Mouse (Mus musculus) testis, adult 2 months (tissue): Measurements from ENCODE around the gene Pnmt. TPM values are rescaled to one million over a fixed set of nuclear protein-coding genes. Genes with fewer than 3 reads are reported as not detected.
A peak's percentile ranks its signal among the peaks of the same experiment; 100 is the strongest.

Experiments used
- H3K27ac ChIP-seq: fragments of 200-500 bp; 2 replicates; pipeline ENCODE4 v1.5.1; 2012; ENCODE audit warnings: low read depth, low read length; ENCODE audit not compliant: control insufficient read depth, insufficient read depth
- H3K27me3 ChIP-seq: fragments of 200-500 bp; 2 replicates; pipeline ENCODE4 v1.6.1; 2012; ENCODE audit warnings: mild to moderate bottlenecking, low read length, moderate library complexity; ENCODE audit not compliant: control insufficient read depth, insufficient read depth
- H3K36me3 ChIP-seq: fragments of 200-500 bp; 2 replicates; pipeline ENCODE4 v1.6.1; 2012; ENCODE audit warnings: mild to moderate bottlenecking, low read length; ENCODE audit not compliant: control insufficient read depth, insufficient read depth
- H3K4me1 ChIP-seq: fragments of 200-500 bp; 2 replicates; pipeline ENCODE4 v1.6.1; 2012; ENCODE audit warnings: low read length; ENCODE audit not compliant: control insufficient read depth, insufficient read depth
- H3K4me3 ChIP-seq: fragments of 200-500 bp; 2 replicates; pipeline ENCODE4 v1.5.1; 2012; ENCODE audit warnings: low read depth, mild to moderate bottlenecking, low read length, moderate library complexity, mixed read lengths; ENCODE audit not compliant: control insufficient read depth
- CTCF ChIP-seq: fragments of 200-500 bp; IDR thresholded peaks from 2 replicates; pipeline ENCODE4 v1.5.1; 2012; ENCODE audit warnings: low read depth, mild to moderate bottlenecking, inconsistent platforms, low read length, moderate library complexity; ENCODE audit not compliant: control insufficient read depth, insufficient read depth, insufficient replicate concordance
- POLR2A ChIP-seq: fragments of 200-500 bp; IDR thresholded peaks from 2 replicates; pipeline ENCODE4 v1.6.1; 2012; ENCODE audit warnings: low read depth, mild to moderate bottlenecking, inconsistent platforms, low read length, moderate library complexity; ENCODE audit not compliant: control insufficient read depth
- polyA plus RNA-seq: library from polyadenylated mRNA; depleted of rRNA; stranded (reverse); fragments of >200 nt; gene quantifications from 2 replicates; pipeline ENCODE4 v1.2.3, GENCODE M21; 2012

The Pnmt gene
- polyA plus RNA-seq, 1 experiment, result 0.35 TPM

DNA sequence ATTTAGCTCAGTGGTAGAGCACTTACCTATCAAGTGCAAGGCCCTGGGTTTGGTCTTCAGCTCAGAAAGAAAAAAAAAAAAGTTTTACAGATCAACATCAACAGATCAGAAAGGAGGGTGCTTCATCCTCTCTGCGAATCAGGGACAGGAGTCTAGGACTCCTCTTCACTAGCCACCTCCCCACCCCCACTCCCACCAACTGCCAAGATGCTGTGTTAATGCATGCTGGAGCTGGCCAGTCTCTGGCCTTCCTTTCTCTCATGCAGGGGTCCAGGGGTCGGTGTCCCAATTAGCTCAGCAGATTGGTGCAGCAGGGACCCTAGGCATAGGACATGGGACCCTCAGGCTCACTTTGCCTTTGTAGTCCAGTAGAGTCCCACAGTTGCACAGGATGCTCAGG is 15.7 kb upstream of the Pnmt start:
- no peaks in the 10 kb centered on the region for H3K27me3 ChIP-seq
- H3K27ac ChIP-seq, result no peak overlapping the region
- peaks cover 6% of the 10 kb centered on the region for H3K4me1 ChIP-seq
- no peaks in the 10 kb centered on the region; the same call in 1 of the 2 replicates for H3K36me3 ChIP-seq
- TF ChIP-seq CTCF, result no peak
- TF ChIP-seq POLR2A, result no peak
- H3K4me3 ChIP-seq, result no peak overlapping the region

DNA sequence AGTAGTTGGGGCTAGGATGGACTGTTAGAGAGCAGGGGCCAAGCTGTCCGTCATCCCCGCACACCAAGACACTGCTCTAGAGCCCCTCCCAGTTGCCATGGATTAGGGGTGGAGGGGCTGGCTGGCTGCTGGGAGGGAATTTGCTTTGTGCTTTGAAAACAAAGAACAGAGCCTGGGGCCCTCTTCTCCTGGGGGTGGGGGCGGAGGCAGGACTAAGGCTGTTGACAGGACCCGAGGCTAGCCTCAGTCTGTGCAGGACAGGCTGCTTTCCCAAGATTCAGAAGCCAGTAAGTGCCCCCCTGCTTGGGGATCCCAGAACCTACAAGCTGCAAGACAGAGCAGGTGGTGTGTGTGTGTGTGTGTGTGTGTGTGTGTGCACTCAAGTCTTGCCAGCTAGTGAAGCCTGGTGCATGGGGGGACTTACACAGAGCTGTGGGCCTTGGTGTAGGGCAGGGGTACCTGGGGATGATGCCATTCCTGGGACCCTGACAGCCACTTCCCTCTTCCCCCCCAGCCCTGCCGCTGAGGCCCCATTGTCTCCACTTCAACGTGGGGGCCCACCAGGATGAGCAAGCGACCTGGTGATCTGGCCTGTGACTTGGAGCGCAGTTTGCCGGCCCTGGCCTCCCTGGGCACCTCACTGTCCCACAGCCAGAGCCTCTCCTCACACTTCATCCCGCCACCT is 14.6 kb upstream of the Pnmt start:
- no peak overlapping the region for H3K27ac ChIP-seq
- peaks cover 6% of the 10 kb centered on the region for H3K4me1 ChIP-seq
- no peaks in the 10 kb centered on the region; the same call in 1 of the 2 replicates for H3K36me3 ChIP-seq
- no peak overlapping the region for H3K4me3 ChIP-seq
- no peak for TF ChIP-seq POLR2A
- TF ChIP-seq CTCF, result no peak
- no peaks in the 10 kb centered on the region for H3K27me3 ChIP-seq

DNA sequence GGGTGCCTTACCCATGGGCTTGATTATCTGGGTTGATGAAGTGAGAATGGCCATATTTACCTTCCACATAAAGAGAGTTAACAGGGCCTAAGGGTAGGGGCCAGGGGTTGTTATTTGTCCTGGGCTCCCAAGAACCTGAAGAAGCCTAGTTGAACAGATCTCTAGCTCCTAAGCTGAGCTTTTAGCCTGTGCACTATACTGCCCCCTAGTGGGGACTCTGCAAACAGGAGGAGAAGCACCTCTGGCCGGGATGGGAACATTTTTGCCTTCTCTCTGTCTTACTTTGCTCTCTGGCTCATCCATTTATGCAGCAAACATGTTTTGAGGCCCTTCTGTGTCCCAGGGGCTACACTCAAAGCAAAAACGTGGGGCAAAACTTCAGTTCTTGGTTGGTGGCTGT is 13.8 kb upstream of the Pnmt start:
- H3K27ac ChIP-seq, result no peak overlapping the region
- H3K4me3 ChIP-seq, result no peak overlapping the region
- TF ChIP-seq CTCF (peak; percentile 73; the same call in 1 of the 2 replicates), POLR2A (no peak)

DNA sequence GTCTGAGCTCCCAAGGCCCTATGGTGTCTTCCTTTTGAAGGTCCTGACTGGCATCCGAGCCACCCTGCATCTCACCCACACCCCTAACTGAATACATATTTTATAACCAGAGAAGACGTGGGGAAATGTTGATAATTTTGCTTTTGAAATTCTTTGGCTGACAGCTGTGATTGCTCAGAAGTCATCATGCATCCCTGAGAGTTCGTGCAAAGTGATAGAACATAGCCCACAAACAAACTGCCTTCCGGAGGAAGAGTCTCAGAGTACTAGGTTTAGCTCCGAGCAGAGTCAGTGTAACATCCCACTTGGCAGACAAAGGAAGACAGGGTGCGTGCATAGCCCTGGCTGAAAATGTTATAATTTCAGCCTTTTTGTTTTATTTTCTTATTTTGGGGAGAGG is 13.0 kb upstream of the Pnmt start:
- Histone ChIP-seq H3K27ac (no peak overlapping the region), H3K27me3 (no peaks in the 10 kb centered on the region), H3K4me3 (no peak overlapping the region), H3K36me3 (no peaks in the 10 kb centered on the region; the same call in 1 of the 2 replicates), H3K4me1 (peaks cover 6% of the 10 kb centered on the region)
- TF ChIP-seq CTCF (no peak), POLR2A (no peak)

More for the DNA sequence above, 13.8 kb upstream of the Pnmt start:
- H3K36me3 ChIP-seq, result no peaks in the 10 kb centered on the region; the same call in 1 of the 2 replicates
- no peaks in the 10 kb centered on the region for H3K27me3 ChIP-seq
- H3K4me1 ChIP-seq, result peaks cover 6% of the 10 kb centered on the region

DNA sequence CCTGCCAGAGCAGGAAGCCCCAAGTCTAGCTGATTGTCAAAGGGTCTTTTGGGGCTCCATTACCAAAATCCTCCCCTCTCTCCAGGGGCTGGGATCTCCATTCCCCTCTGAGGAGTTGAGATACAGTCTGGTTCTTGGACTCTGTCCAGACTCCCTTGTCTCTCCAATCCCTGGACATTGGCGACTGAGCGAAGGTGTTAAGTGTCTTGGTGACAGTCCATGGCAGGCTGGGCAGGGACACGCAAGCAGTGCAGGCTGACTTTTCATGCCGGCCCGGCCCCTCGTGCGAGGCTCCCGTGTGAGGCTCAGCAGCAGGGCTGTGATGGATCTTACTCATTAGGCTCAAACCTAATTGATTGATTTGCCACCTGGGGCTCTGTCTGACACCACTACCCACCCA is 12.0 kb upstream of the Pnmt start:
- Histone ChIP-seq H3K4me1 (peaks cover 6% of the 10 kb centered on the region), H3K4me3 (no peak overlapping the region), H3K27me3 (no peaks in the 10 kb centered on the region), H3K27ac (no peak overlapping the region), H3K36me3 (no peaks in the 10 kb centered on the region; the same call in 1 of the 2 replicates)
- TF ChIP-seq CTCF, result no peak
- no peak for TF ChIP-seq POLR2A

DNA sequence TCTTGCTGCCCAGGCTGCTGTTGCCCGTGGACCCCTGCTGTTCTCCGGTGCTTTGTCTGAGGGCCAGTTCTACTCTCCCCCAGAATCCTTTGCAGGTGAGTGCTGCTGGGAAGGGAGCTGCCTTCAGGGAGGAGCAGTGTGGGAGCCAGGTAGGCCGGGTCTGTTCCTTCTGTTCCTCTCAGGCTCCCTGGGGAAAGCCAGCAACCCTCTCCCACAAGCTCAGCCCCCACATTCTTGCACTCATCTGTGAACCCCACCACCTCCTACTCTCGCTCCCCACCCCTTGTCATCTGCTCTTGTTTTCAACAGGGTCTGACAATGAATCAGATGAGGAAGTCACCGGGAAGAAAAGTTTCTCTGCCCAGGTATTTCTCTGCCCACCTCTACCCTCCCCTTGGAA is 9.5 kb upstream of the Pnmt start:
- TF ChIP-seq POLR2A, result no peak
- TF ChIP-seq CTCF, result no peak
- no peaks in the 10 kb centered on the region for H3K27me3 ChIP-seq
- H3K4me1 ChIP-seq, result no peaks in the 10 kb centered on the region; the same call in 1 of the 2 replicates
- no peak overlapping the region for H3K27ac ChIP-seq
- H3K36me3 ChIP-seq, result no peaks in the 10 kb centered on the region; the same call in 1 of the 2 replicates
- H3K4me3 ChIP-seq, result no peak overlapping the region

DNA sequence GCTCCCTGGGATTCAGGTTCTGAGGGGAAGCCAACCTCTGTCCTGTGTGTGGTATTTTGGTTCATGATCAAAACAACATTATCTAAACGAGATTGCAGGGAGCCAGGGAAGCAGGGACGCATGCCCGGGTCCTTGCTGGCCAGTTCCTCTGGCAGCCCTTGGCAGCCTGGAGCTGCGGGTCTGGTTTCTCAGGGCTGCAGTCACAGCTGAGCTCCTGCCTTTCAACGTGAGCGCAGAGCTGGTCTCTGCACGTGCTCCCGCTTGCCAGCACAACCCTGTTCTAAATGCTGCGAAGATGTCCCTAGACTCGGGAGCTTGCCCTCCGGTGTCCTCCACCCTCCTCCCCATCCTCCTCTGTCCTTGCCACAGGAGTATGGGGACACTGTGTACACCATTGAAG is 8.5 kb upstream of the Pnmt start:
- Histone ChIP-seq H3K4me3 (no peak overlapping the region), H3K4me1 (no peaks in the 10 kb centered on the region; the same call in 1 of the 2 replicates), H3K27ac (no peak overlapping the region), H3K27me3 (no peaks in the 10 kb centered on the region), H3K36me3 (no peaks in the 10 kb centered on the region; the same call in 1 of the 2 replicates)
- no peak for TF ChIP-seq POLR2A
- TF ChIP-seq CTCF, result no peak
